In the genomic region with DNA sequence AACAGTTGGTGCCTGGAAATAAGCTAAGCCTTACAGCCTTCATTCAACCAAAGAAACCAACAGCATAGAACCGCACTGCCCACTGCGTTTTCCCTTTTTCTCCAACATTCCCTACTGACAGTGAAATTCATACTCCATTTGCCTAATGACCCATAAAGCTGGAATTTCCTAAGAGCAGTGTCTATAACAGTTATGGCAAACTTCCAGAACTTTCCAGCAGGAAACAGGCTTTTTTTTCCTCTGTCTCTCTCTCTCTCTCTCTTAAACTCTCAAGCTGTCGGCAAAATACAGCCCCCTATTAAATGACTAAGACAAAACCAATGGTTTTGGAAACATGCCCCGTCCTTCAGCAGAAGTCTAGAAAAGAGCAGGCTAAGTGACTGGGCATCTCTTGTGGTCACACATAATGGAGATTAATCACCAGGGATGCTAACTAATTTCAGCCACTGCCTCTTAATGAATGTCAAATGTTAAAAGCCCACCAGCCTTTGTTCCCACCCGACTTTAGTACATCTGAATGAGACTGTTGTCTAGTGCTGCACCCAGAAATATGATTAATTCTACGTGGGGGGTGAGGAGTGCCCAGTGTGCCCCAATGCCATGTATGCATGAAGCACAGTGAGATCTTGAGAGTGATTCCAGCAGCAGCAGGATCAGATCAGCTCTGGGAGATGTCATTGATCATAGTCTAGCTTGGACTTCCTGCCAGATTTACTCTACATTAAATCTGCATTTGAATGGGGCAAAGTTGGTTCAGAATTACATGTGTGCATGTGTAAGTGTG, we compare ENCODE assay signal across 10 mouse cellular contexts.
DNase-seq lines count a peak whose midpoint lies in the region; ATAC-seq and TF ChIP-seq lines count a peak whose summit lies in the region.
"Had no signal": no experiment of that assay in that cellular context is flagged by ENCODE, and none has a peak within 500 bp of the region (broad histone marks: within the 10 kb centered on the region; RNA-seq: fewer than 3 reads in every experiment).

No protein-coding gene starts in this region.

- 33% methylated on average over 6 of the region's 6 CpGs for WGBS in intestine, embryonic 14.5 days
- 52% methylated on average over 6 of the region's 6 CpGs for WGBS in intestine, postnatal 0 days
- 11% methylated on average over 6 of the region's 6 CpGs for WGBS in forebrain, embryonic 16.5 days
- 16% methylated on average over 6 of the region's 6 CpGs for WGBS in limb, embryonic 13.5 days

- no peaks in the 10 kb centered on the region for H3K27me3 ChIP-seq in intestine, embryonic 14.5 days (replicated peaks; ENCODE audit: control insufficient read depth, insufficient read depth, low read length)
- no peaks in the 10 kb centered on the region for H3K27me3 ChIP-seq in intestine, postnatal 0 days (replicated peaks; ENCODE audit: control insufficient read depth, insufficient read depth, low read length)
- H3K27me3 ChIP-seq in forebrain, embryonic 16.5 days (replicated peaks; ENCODE audit: control insufficient read depth, insufficient read depth, low read length): 0 out of 2 replicates have a peak, but pooled peaks cover 5% of the 10 kb centered on the region
- H3K27me3 ChIP-seq in limb, embryonic 13.5 days: no peaks in the 10 kb centered on the region
- H3K27me3 ChIP-seq: megakaryocyte, embryonic 14.5 days had no signal

- no peaks in the 10 kb centered on the region for H3K36me3 ChIP-seq in intestine, embryonic 14.5 days (ENCODE audit: control insufficient read depth, insufficient read depth, low read length)
- no peaks in the 10 kb centered on the region for H3K36me3 ChIP-seq in intestine, postnatal 0 days (ENCODE audit: control insufficient read depth, insufficient read depth)
- no peaks in the 10 kb centered on the region for H3K36me3 ChIP-seq in forebrain, embryonic 16.5 days (ENCODE audit: control insufficient read depth, insufficient read depth)
- no peaks in the 10 kb centered on the region for H3K36me3 ChIP-seq in limb, embryonic 13.5 days

- ATAC-seq in intestine, embryonic 14.5 days (replicated peaks; ENCODE audit: low FRiP score, low TSS enrichment, low read depth): 0 out of 2 replicates have a peak, but pooled peaks have one; percentile 38
- no peak for ATAC-seq in intestine, postnatal 0 days
- peak; percentile 83 for ATAC-seq in forebrain, embryonic 16.5 days
- 0 out of 2 replicates have a peak, but pooled peaks have one; percentile 54 for ATAC-seq in limb, embryonic 13.5 days (ENCODE audit: low FRiP score, low read depth)

- H3K9me3 ChIP-seq in intestine, embryonic 14.5 days (ENCODE audit: control insufficient read depth, low read length): no peaks in the 10 kb centered on the region
- H3K9me3 ChIP-seq in intestine, postnatal 0 days (ENCODE audit: control insufficient read depth): no peaks in the 10 kb centered on the region
- no peaks in the 10 kb centered on the region for H3K9me3 ChIP-seq in forebrain, embryonic 16.5 days (ENCODE audit: control insufficient read depth, low read length)
- H3K9me3 ChIP-seq in limb, embryonic 13.5 days: no peaks in the 10 kb centered on the region
- H3K9me3 ChIP-seq: megakaryocyte, embryonic 14.5 days had no signal

- H3K4me1 ChIP-seq in intestine, embryonic 14.5 days (replicated peaks; ENCODE audit: control insufficient read depth, insufficient read depth, low read length): peaks cover 48% of the 10 kb centered on the region
- no peaks in the 10 kb centered on the region for H3K4me1 ChIP-seq in intestine, postnatal 0 days (replicated peaks; ENCODE audit: control insufficient read depth, insufficient read depth, low read length)
- H3K4me1 ChIP-seq in forebrain, embryonic 16.5 days (replicated peaks; ENCODE audit: control insufficient read depth, insufficient read depth, low read length): peaks cover 9% of the 10 kb centered on the region
- H3K4me1 ChIP-seq in limb, embryonic 13.5 days: peaks cover 55% of the 10 kb centered on the region

- no peak for DNase-seq in intestine, embryonic 14.5 days (ENCODE audit: low spot score)
- DNase-seq in NIH3T3 (ENCODE audit: low read depth): peak; percentile 88
- DNase-seq in cerebellum, adult 9-11 months: no peak
- DNase-seq in cerebellum, adult 9-10 months: no peak
- DNase-seq: cerebellum, adult 11 months; spleen, adult 18-20 months had no signal

- H3K27ac ChIP-seq in intestine, embryonic 14.5 days (ENCODE audit: low read depth): peak overlapping the region; percentile 64
- no peak overlapping the region for H3K27ac ChIP-seq in intestine, postnatal 0 days (ENCODE audit: low read depth, low read length)
- no peak overlapping the region for H3K27ac ChIP-seq in forebrain, embryonic 16.5 days (ENCODE audit: low read length)
- H3K27ac ChIP-seq in limb, embryonic 13.5 days: no peak overlapping the region; the same call in 1 of the 2 replicates

- H3K4me2 ChIP-seq in intestine, embryonic 14.5 days (ENCODE audit: low read length): 0 out of 2 replicates have a peak overlapping the region, but pooled peaks have one; percentile 6
- no peak overlapping the region for H3K4me2 ChIP-seq in intestine, postnatal 0 days (replicated peaks; ENCODE audit: low read depth)
- no peak overlapping the region for H3K4me2 ChIP-seq in forebrain, embryonic 16.5 days (ENCODE audit: low read length)
- H3K4me2 ChIP-seq in limb, embryonic 13.5 days (replicated peaks): peak overlapping the region; percentile 36

- TF ChIP-seq CTCF in intestine, postnatal 0 days (IDR thresholded peaks at IDR 0.05; ENCODE audit: low read depth): no peak

- H3K9ac ChIP-seq in intestine, embryonic 14.5 days (ENCODE audit: low read length): no peak overlapping the region
- H3K9ac ChIP-seq in intestine, postnatal 0 days (ENCODE audit: low read depth, low read length): no peak overlapping the region
- no peak overlapping the region for H3K9ac ChIP-seq in forebrain, embryonic 16.5 days (replicated peaks; ENCODE audit: low read depth, low read length)
- H3K9ac ChIP-seq in limb, embryonic 13.5 days: no peak overlapping the region

- no peak overlapping the region for H3K4me3 ChIP-seq in intestine, embryonic 14.5 days (ENCODE audit: low read depth, low read length)
- H3K4me3 ChIP-seq in intestine, postnatal 0 days (ENCODE audit: low read depth, low read length): no peak overlapping the region
- H3K4me3 ChIP-seq in forebrain, embryonic 16.5 days (replicated peaks; ENCODE audit: low read length): no peak overlapping the region
- no peak overlapping the region for H3K4me3 ChIP-seq in limb, embryonic 13.5 days
- H3K4me3 ChIP-seq: megakaryocyte, embryonic 14.5 days had no signal

Comparison
In these comparisons a context has a peak if more than half of its experiments do, and no peak if none do; other contexts are left out.
1. H3K4me2 ChIP-seq: peak in intestine, embryonic 14.5 days (single experiment) and limb, embryonic 13.5 days (single experiment); none in intestine, postnatal 0 days (single experiment) and forebrain, embryonic 16.5 days (single experiment).